Mouse (Mus musculus): Measurements from ENCODE around the gene Gtf2ird1. TPM values are rescaled to one million over a fixed set of nuclear protein-coding genes. Genes with fewer than 3 reads are reported as not detected.

The Gtf2ird1 gene
- polyA plus RNA-seq (2014; fragmentation: Illumina TruSeq; extraction: RNeasy Lipid Tissue Mini Kit (QIAGEN cat#74804); ENCODE audit: insufficient read depth, low read depth, low replicate concordance), result 11.3 TPM

DNA sequence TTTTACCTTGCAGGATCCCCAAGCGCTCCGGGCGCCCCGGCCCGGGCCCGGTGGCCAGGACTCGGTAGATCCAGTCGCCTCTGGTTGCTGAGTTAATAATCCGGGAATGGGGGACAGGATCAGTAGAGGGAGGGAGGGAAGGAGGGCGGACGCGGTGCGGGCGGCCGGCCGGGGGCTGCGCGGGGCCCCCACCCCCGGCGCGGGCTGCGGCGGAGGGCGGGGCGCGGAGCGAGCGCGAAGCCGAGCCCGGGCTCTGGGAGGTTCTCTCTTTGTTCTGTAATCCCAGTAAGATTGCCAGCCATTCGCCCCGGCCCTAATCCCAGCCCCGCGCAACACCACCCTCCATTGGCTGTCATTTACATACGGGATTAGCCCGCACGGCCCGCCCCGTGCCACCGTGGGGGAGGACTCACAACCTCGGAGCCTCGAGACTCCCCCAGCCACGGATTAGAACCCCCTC lies at the start of gene Gtf2ird1:
Gtf2ird1 (minus strand) TSS at position 214 of the 460 bp plus-strand sequence.

GRCm38 (mm10) chr5:134314688-134315622 lies 141.6 kb downstream of the Gtf2ird1 start, which contains the start of gene Gtf2i:
Gene Gtf2i, minus strand, starts transcription at chr5:134314760.

Other genes starting within 250 kb of the Gtf2ird1 start
- 18.6 TPM for gene Ncf1, start 227.1 kb downstream of the Gtf2ird1 start, polyA plus RNA-seq (2014; fragmentation: Illumina TruSeq; extraction: RNeasy Lipid Tissue Mini Kit (QIAGEN cat#74804); ENCODE audit: insufficient read depth, low read depth, low replicate concordance)
- 48.3 TPM for gene Gtf2i, start 142.0 kb downstream of the Gtf2ird1 start, polyA plus RNA-seq (2014; fragmentation: Illumina TruSeq; extraction: RNeasy Lipid Tissue Mini Kit (QIAGEN cat#74804); ENCODE audit: insufficient read depth, low read depth, low replicate concordance)
- 8.0 TPM for gene Clip2, start 95.7 kb upstream of the Gtf2ird1 start, polyA plus RNA-seq (2014; fragmentation: Illumina TruSeq; extraction: RNeasy Lipid Tissue Mini Kit (QIAGEN cat#74804); ENCODE audit: insufficient read depth, low read depth, low replicate concordance)
- not detected for gene Syna, start 103.5 kb upstream of the Gtf2ird1 start, polyA plus RNA-seq (2014; fragmentation: Illumina TruSeq; extraction: RNeasy Lipid Tissue Mini Kit (QIAGEN cat#74804); ENCODE audit: insufficient read depth, low read depth, low replicate concordance)
- gene Rfc2, start 124.7 kb upstream of the Gtf2ird1 start, polyA plus RNA-seq (2014; fragmentation: Illumina TruSeq; extraction: RNeasy Lipid Tissue Mini Kit (QIAGEN cat#74804); ENCODE audit: insufficient read depth, low read depth, low replicate concordance), result 60.4 TPM
- gene Lat2, start 158.3 kb upstream of the Gtf2ird1 start, polyA plus RNA-seq (2014; fragmentation: Illumina TruSeq; extraction: RNeasy Lipid Tissue Mini Kit (QIAGEN cat#74804); ENCODE audit: insufficient read depth, low read depth, low replicate concordance), result 18.5 TPM
- 211 TPM for gene Eif4h, start 182.8 kb upstream of the Gtf2ird1 start, polyA plus RNA-seq (2014; fragmentation: Illumina TruSeq; extraction: RNeasy Lipid Tissue Mini Kit (QIAGEN cat#74804); ENCODE audit: insufficient read depth, low read depth, low replicate concordance)
- gene Limk1, start 231.9 kb upstream of the Gtf2ird1 start, polyA plus RNA-seq (2014; fragmentation: Illumina TruSeq; extraction: RNeasy Lipid Tissue Mini Kit (QIAGEN cat#74804); ENCODE audit: insufficient read depth, low read depth, low replicate concordance), result 8.5 TPM